Mouse (Mus musculus) heart, adult 2 months (tissue): Measurements from ENCODE around the gene Fads1. TPM values are rescaled to one million over a fixed set of nuclear protein-coding genes. Genes with fewer than 3 reads are reported as not detected.

Experiments used
- DNase-seq, 2 experiments: peaks; one replicate each; pipeline ENCODE4 v3.0.0; 2021
- H3K27ac ChIP-seq: fragments of 200-600 bp; 2 replicates; pipeline ENCODE4 v1.8.1; 2022
- H3K27me3 ChIP-seq: fragments of 200-500 bp; 2 replicates; pipeline ENCODE4 v1.6.1; 2012; ENCODE audit warnings: mild to moderate bottlenecking, low read length, inconsistent platforms, mixed read lengths; ENCODE audit not compliant: control insufficient read depth, insufficient read depth
- H3K36me3 ChIP-seq: fragments of 200-500 bp; 2 replicates; pipeline ENCODE4 v1.6.1; 2012; ENCODE audit warnings: low read length, inconsistent platforms; ENCODE audit not compliant: control insufficient read depth, insufficient read depth
- H3K4me1 ChIP-seq: fragments of 200-500 bp; 2 replicates; pipeline ENCODE4 v1.6.1; 2011; ENCODE audit warnings: low read length; ENCODE audit not compliant: control insufficient read depth, insufficient read depth
- H3K4me3 ChIP-seq: fragments of 200-600 bp; 2 replicates; pipeline ENCODE4 v1.8.1; 2022
- H3K79me2 ChIP-seq: fragments of 200-500 bp; replicated peaks from 2 replicates; pipeline ENCODE4 v1.6.1; 2012; ENCODE audit warnings: mild to moderate bottlenecking, inconsistent platforms, low read length, moderate library complexity, mixed read lengths; ENCODE audit not compliant: control insufficient read depth, insufficient read depth
- H3K9ac ChIP-seq: fragments of 200-500 bp; 2 replicates; pipeline ENCODE4 v1.6.1; 2012; ENCODE audit warnings: low read depth, mild to moderate bottlenecking, control low read depth, inconsistent platforms, low read length, mixed read lengths
- CTCF ChIP-seq: fragments of 200-600 bp; IDR thresholded peaks from 2 replicates; pipeline ENCODE4 v1.8.1; 2022; ENCODE audit warnings: antibody characterized with exemption, mild to moderate bottlenecking, moderate library complexity
- EP300 ChIP-seq: fragments of 200-500 bp; IDR thresholded peaks from 2 replicates; pipeline ENCODE4 v1.6.1; 2011; ENCODE audit warnings: low read depth, low read length, control low read depth; ENCODE audit not compliant: insufficient read depth
- POLR2A ChIP-seq: fragments of 200-500 bp; IDR thresholded peaks from 2 replicates; pipeline ENCODE4 v1.6.1; 2011; ENCODE audit warnings: mild to moderate bottlenecking, low read depth, low read length, control low read depth; ENCODE audit not compliant: insufficient read depth
- WGBS: fragments of 180-500 bp; shearing (Covaris S2); methylation state at CpG from one replicate; pipeline ENCODE4 v1.1.7; 2018; 5-methylcytosine and 5-hydroxymethylcytosine counted together
- intact Hi-C: fragments of 180-260 bp; cut with DNase I; formaldehyde crosslinking; loops from one replicate; pipeline ENCODE4 v1.15.1; 2025
- polyA plus RNA-seq: library from polyadenylated mRNA; depleted of rRNA; stranded (reverse); fragments of >200 nt; gene quantifications from 2 replicates; pipeline ENCODE4 v1.2.3, GENCODE M21; 2012
- total RNA-seq, 2 experiments: library from RNA; stranded (reverse); gene quantifications; 2 replicates each; pipeline ENCODE4 v1.2.3; 2021

The Fads1 gene
- total and polyA plus RNA-seq, 3 experiments = 16.2 to 25.3 (median 24.2) TPM

DNA sequence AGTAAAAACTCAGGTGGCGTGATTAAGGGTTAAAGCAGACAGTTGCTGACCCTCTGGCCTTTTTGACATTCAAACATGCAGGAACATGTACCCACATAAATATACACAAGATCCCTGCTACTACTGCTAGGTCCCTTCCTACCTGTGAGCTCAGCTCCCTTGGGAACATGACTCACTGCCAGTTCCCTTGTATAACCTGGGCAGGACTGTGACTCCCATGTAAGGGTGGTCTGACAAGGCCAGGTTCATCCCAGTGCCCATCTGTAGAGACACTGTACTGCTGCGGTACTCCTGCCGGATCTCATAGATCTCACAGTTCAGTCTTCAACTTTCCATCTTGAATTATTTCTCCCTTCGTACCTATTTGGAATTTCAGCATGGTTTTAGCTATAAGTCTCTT is 14.4 kb downstream of the Fads1 start:
- Histone ChIP-seq H3K4me3 (no peak overlapping the region), H3K27ac (no peak overlapping the region), H3K9ac (no peak overlapping the region), H3K36me3 (no peaks in the 10 kb centered on the region), H3K79me2 (no peaks in the 10 kb centered on the region), H3K27me3 (no peaks in the 10 kb centered on the region), H3K4me1 (no peaks in the 10 kb centered on the region)
- no peak for DNase-seq
- intact Hi-C loops = loop anchor here (5.0 kb wide), 1 partner anchor 280 kb away; no protein-coding TSS in a partner anchor
- 91% methylated on average over 4 of the region's 4 CpGs for WGBS
- TF ChIP-seq EP300 (no peak), CTCF (no peak), POLR2A (no peak)

DNA sequence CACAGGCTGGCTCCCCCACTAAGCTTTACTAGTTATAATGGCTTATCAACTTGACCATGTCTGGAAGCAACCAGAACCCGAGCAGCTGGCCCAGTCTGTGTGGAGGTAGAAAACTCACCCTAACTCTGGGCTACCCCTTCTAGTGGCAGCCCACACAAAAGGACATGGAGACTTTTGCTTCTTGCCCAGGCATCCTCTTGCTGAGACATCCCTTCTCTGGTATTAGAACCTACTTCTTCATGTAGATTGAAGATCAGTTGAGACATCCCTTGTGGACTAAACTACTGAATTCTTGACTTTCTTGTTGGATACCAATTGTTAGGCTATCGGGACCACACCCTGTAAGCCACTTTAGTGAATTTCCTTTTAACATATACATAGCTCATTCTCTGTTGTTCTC is 15.6 kb downstream of the Fads1 start:
- H3K27ac ChIP-seq = no peak overlapping the region
- intact Hi-C loops = loop anchor here (2.0 to 5.0 kb wide), 3 partner anchors 163 to 281 kb away; partner anchors contain the start of genes Best1 and Rab3il1
- no peak for DNase-seq
- TF ChIP-seq EP300 (no peak), POLR2A (no peak), CTCF (no peak)
- H3K27me3 ChIP-seq = no peaks in the 10 kb centered on the region
- peaks cover 2% of the 10 kb centered on the region; the same call in 1 of the 2 replicates for H3K4me1 ChIP-seq
- no peak overlapping the region for H3K4me3 ChIP-seq
- no peaks in the 10 kb centered on the region for H3K36me3 ChIP-seq
- H3K79me2 ChIP-seq = no peaks in the 10 kb centered on the region
- WGBS = 79% methylated on average over 2 of the region's 2 CpGs
- no peak overlapping the region for H3K9ac ChIP-seq

- peak; percentile 74 to 81 for DNase-seq
- H3K4me3 ChIP-seq = no peak overlapping the region
- H3K79me2 ChIP-seq = no peaks in the 10 kb centered on the region
- H3K27ac ChIP-seq = no peak overlapping the region
- H3K9ac ChIP-seq = no peak overlapping the region
- H3K27me3 ChIP-seq = no peaks in the 10 kb centered on the region
- no peaks in the 10 kb centered on the region for H3K36me3 ChIP-seq
- TF ChIP-seq POLR2A = no peak
- peak; percentile 74 for TF ChIP-seq EP300
- peak; percentile 96 for TF ChIP-seq CTCF
- WGBS = 32% methylated on average over 3 of the region's 3 CpGs
- peaks cover 2% of the 10 kb centered on the region; the same call in 1 of the 2 replicates for H3K4me1 ChIP-seq
- intact Hi-C loops = loop anchor here (2.0 to 5.0 kb wide), 3 partner anchors 164 to 281 kb away; partner anchors contain the start of genes Best1 and Rab3il1
These were observed 16.0 kb downstream of the Fads1 start for GRCm38 (mm10) chr19:10198723-10199122.

- intact Hi-C loops = loop anchor here (10.0 kb wide), 1 partner anchor 1712 kb away; the partner anchor contains the start of gene Patl1
- Histone ChIP-seq H3K4me3 (peak overlapping the region; percentile 100), H3K27me3 (no peaks in the 10 kb centered on the region), H3K4me1 (peaks cover 3% of the 10 kb centered on the region; the same call in 1 of the 2 replicates), H3K9ac (peak overlapping the region; percentile 66), H3K27ac (peak overlapping the region; percentile 91), H3K79me2 (no peaks in the 10 kb centered on the region), H3K36me3 (no peaks in the 10 kb centered on the region)
- TF ChIP-seq EP300 (no peak), POLR2A (no peak), CTCF (no peak)
- 2% methylated on average over 23 of the region's 23 CpGs for WGBS
- no peak for DNase-seq
These were observed 20.6 kb downstream of the Fads1 start for GRCm38 (mm10) chr19:10203146-10203847.

DNA sequence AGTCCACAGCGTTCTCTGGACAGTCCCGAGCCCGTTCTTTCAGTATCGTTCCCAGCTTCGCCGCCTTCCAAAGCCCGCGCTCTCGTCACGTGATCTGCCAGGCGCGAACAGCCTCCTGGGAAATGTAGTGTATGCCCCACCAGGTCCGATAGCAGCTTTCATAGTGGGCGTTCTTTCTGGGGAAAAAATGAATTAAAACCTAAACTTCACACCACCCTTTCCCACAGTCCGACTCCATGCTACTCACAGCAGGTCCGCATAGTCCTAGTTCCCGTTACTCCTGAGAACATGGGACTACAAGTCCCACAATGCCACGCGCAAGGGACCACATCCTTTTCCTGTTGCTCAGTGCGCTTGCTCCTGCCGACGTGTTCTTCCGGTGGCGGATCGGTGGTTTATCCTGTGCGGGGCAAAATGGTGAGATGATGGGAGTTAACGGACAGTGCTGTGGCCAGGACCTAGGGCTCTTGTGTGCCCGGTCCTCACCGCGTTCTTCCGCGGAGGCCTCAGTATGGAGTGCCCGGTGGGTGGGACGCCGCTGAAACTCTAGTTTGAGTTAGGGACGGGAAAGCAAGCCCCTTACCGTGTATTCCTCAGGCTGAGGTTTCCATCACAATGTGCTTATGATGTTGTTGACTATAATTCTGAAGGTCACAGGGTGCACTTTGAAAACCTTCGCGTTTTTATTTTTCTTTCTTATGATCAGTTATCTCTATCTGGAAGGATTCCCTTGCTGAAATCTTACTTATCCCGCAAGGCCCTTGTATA is 21.3 kb downstream of the Fads1 start, which contains the start of the genes Tmem258 and Fen1:
Gene Tmem258, plus strand, starts transcription at position 167 of the 768 bp plus-strand sequence.
Gene Fen1, minus strand, starts transcription at position 322 of the 768 bp plus-strand sequence.
- no peak for TF ChIP-seq EP300
- TF ChIP-seq POLR2A = peak; percentile 90
- no peak for TF ChIP-seq CTCF
- Histone ChIP-seq H3K4me1 (peaks cover 7% of the 10 kb centered on the region), H3K27me3 (no peaks in the 10 kb centered on the region), H3K9ac (peak within 1 kb of the TSS; percentile 66), H3K79me2 (no peaks in the 10 kb centered on the region), H3K27ac (peak within 1 kb of the TSS; percentile 91), H3K36me3 (no peaks in the 10 kb centered on the region), H3K4me3 (peak within 1 kb of the TSS; percentile 100)
- intact Hi-C loops = loop anchor here (10.0 kb wide), 1 partner anchor 1711 kb away; the partner anchor contains the start of gene Patl1
- peak; percentile 92 to 96 for DNase-seq
- under 1% methylated on average over 40 of the region's 40 CpGs for WGBS
